Mouse (Mus musculus): Measurements from ENCODE around the gene Nt5m. TPM values are rescaled to one million over a fixed set of nuclear protein-coding genes. Genes with fewer than 3 reads are reported as not detected.
"Not testable (repeated sequence)": the region's sequence is repeated elsewhere in the genome, so short reads cannot be mapped to it uniquely, and the experiment has no call there.

Gene Nt5m
- polyA plus RNA-seq, 1 experiment from 2014 or later: 35.0 TPM

GRCm38 (mm10) chr11:59809670-59810474, 29.4 kb upstream of the Nt5m start, which contains the start of gene Flcn:
TSS of gene Flcn (minus strand) at chr11:59810016.
- Histone ChIP-seq H3K9me3 (replicated peaks) (no peaks in the 10 kb centered on the region), H3K9ac (peak within 1 kb of the TSS; percentile 97), H3K27ac (peak within 1 kb of the TSS; percentile 99), H3K4me1 (replicated peaks) (peaks cover 16% of the 10 kb centered on the region), H3K4me2 (peak within 1 kb of the TSS; percentile 75), H3K4me3 (peak within 1 kb of the TSS; percentile 79), H3K27me3 (no peaks in the 10 kb centered on the region), H3K36me3 (peaks cover 22% of the 10 kb centered on the region; the same call in 1 of the 2 replicates)
- under 1% methylated on average over 52 of the region's 52 CpGs for WGBS
- ATAC-seq (replicated peaks; ENCODE audit: insufficient number of reproducible peaks, insufficient read depth, low FRiP score, low read depth): peak; percentile 90

GRCm38 (mm10) chr11:59810480-59811158, 28.6 kb upstream of the Nt5m start:
- peak overlapping the region; percentile 75 for H3K4me2 ChIP-seq
- peaks cover 17% of the 10 kb centered on the region; the same call in 1 of the 2 replicates for H3K36me3 ChIP-seq
- H3K27me3 ChIP-seq: no peaks in the 10 kb centered on the region
- H3K27ac ChIP-seq: peak overlapping the region; percentile 99
- ATAC-seq (replicated peaks; ENCODE audit: insufficient number of reproducible peaks, insufficient read depth, low FRiP score, low read depth): no peak
- peak overlapping the region; percentile 79 for H3K4me3 ChIP-seq
- H3K9ac ChIP-seq: peak overlapping the region; percentile 97
- peaks cover 16% of the 10 kb centered on the region for H3K4me1 ChIP-seq (replicated peaks)
- WGBS: 62% methylated on average over 14 of the region's 14 CpGs
- H3K9me3 ChIP-seq (replicated peaks): no peaks in the 10 kb centered on the region

- no peak overlapping the region for H3K4me3 ChIP-seq
Measured at GRCm38 (mm10) chr11:59811211-59811610, 28.0 kb upstream of the Nt5m start.

GRCm38 (mm10) chr11:59813276-59813675, 26.0 kb upstream of the Nt5m start:
- WGBS: 57% methylated on average over 3 of the region's 3 CpGs
- H3K9ac ChIP-seq: no peak overlapping the region
- no peaks in the 10 kb centered on the region for H3K27me3 ChIP-seq
- H3K4me3 ChIP-seq: no peak overlapping the region
- no peaks in the 10 kb centered on the region for H3K9me3 ChIP-seq (replicated peaks)
- peaks cover 23% of the 10 kb centered on the region for H3K36me3 ChIP-seq
- no peak for ATAC-seq (replicated peaks; ENCODE audit: insufficient number of reproducible peaks, insufficient read depth, low FRiP score, low read depth)
- H3K4me2 ChIP-seq: no peak overlapping the region
- no peak overlapping the region for H3K27ac ChIP-seq
- H3K4me1 ChIP-seq (replicated peaks): peaks cover 11% of the 10 kb centered on the region

More at GRCm38 (mm10) chr11:59811211-59811610, 28.0 kb upstream of the Nt5m start:
- H3K9me3 ChIP-seq (replicated peaks): no peaks in the 10 kb centered on the region
- H3K27ac ChIP-seq: no peak overlapping the region
- peaks cover 16% of the 10 kb centered on the region for H3K4me1 ChIP-seq (replicated peaks)
- no peak overlapping the region for H3K9ac ChIP-seq
- no peak overlapping the region for H3K4me2 ChIP-seq
- no peak for ATAC-seq (replicated peaks; ENCODE audit: insufficient number of reproducible peaks, insufficient read depth, low FRiP score, low read depth)
- H3K36me3 ChIP-seq: peaks cover 15% of the 10 kb centered on the region; the same call in 1 of the 2 replicates
- no peaks in the 10 kb centered on the region for H3K27me3 ChIP-seq
- WGBS: 47% methylated on average over 4 of the region's 4 CpGs

GRCm38 (mm10) chr11:59814311-59814710, 24.9 kb upstream of the Nt5m start:
- H3K9me3 ChIP-seq (replicated peaks): no peaks in the 10 kb centered on the region
- H3K4me3 ChIP-seq: no peak overlapping the region
- H3K4me1 ChIP-seq (replicated peaks): peaks cover 5% of the 10 kb centered on the region; the same call in 1 of the 2 replicates
- H3K4me2 ChIP-seq: no peak overlapping the region
- H3K27ac ChIP-seq: no peak overlapping the region
- ATAC-seq (replicated peaks; ENCODE audit: insufficient number of reproducible peaks, insufficient read depth, low FRiP score, low read depth): no peak
- peaks cover 34% of the 10 kb centered on the region for H3K36me3 ChIP-seq
- 92% methylated on average over 1 of the region's 1 CpGs for WGBS
- H3K27me3 ChIP-seq: no peaks in the 10 kb centered on the region
- H3K9ac ChIP-seq: no peak overlapping the region

- H3K4me1 ChIP-seq (replicated peaks): peaks cover 5% of the 10 kb centered on the region; the same call in 1 of the 2 replicates
- WGBS: 88% methylated on average over 6 of the region's 6 CpGs
- H3K9me3 ChIP-seq (replicated peaks): no peaks in the 10 kb centered on the region
- H3K36me3 ChIP-seq: peaks cover 40% of the 10 kb centered on the region
- H3K27ac ChIP-seq: no peak overlapping the region
- no peak overlapping the region for H3K9ac ChIP-seq
- H3K27me3 ChIP-seq: no peaks in the 10 kb centered on the region
- no peak for ATAC-seq (replicated peaks; ENCODE audit: insufficient number of reproducible peaks, insufficient read depth, low FRiP score, low read depth)
- H3K4me3 ChIP-seq: no peak overlapping the region
- H3K4me2 ChIP-seq: no peak overlapping the region
Measured at GRCm38 (mm10) chr11:59814936-59815335, 24.3 kb upstream of the Nt5m start.

- no peak for ATAC-seq (replicated peaks; ENCODE audit: insufficient number of reproducible peaks, insufficient read depth, low FRiP score, low read depth)
- Histone ChIP-seq H3K4me1 (replicated peaks) (peaks cover 4% of the 10 kb centered on the region; the same call in 1 of the 2 replicates), H3K9me3 (replicated peaks) (no peaks in the 10 kb centered on the region), H3K27me3 (no peaks in the 10 kb centered on the region), H3K27ac (no peak overlapping the region), H3K36me3 (peaks cover 46% of the 10 kb centered on the region), H3K9ac (no peak overlapping the region), H3K4me3 (no peak overlapping the region), H3K4me2 (no peak overlapping the region)
- WGBS: 89% methylated on average over 6 of the region's 6 CpGs
Measured at GRCm38 (mm10) chr11:59815482-59816065, 23.7 kb upstream of the Nt5m start.

- H3K9ac ChIP-seq: no peak overlapping the region
- H3K27ac ChIP-seq: no peak overlapping the region
- H3K4me2 ChIP-seq: no peak overlapping the region
- WGBS: 97% methylated on average over 3 of the region's 3 CpGs
- no peaks in the 10 kb centered on the region for H3K27me3 ChIP-seq
- peaks cover 67% of the 10 kb centered on the region for H3K36me3 ChIP-seq
- no peaks in the 10 kb centered on the region for H3K9me3 ChIP-seq (replicated peaks)
- no peaks in the 10 kb centered on the region for H3K4me1 ChIP-seq (replicated peaks)
- no peak overlapping the region for H3K4me3 ChIP-seq
- ATAC-seq (replicated peaks; ENCODE audit: insufficient number of reproducible peaks, insufficient read depth, low FRiP score, low read depth): no peak
Measured at GRCm38 (mm10) chr11:59817916-59818315, 21.3 kb upstream of the Nt5m start.

GRCm38 (mm10) chr11:59821625-59822024, 17.6 kb upstream of the Nt5m start:
- peaks cover 97% of the 10 kb centered on the region for H3K36me3 ChIP-seq
- H3K27ac ChIP-seq: no peak overlapping the region
- H3K27me3 ChIP-seq: no peaks in the 10 kb centered on the region
- no peak overlapping the region for H3K4me3 ChIP-seq
- 86% methylated on average over 3 of the region's 3 CpGs for WGBS
- no peak for ATAC-seq (replicated peaks; ENCODE audit: insufficient number of reproducible peaks, insufficient read depth, low FRiP score, low read depth)
- H3K9ac ChIP-seq: no peak overlapping the region
- H3K4me2 ChIP-seq: no peak overlapping the region
- H3K9me3 ChIP-seq (replicated peaks): no peaks in the 10 kb centered on the region
- H3K4me1 ChIP-seq (replicated peaks): no peaks in the 10 kb centered on the region

GRCm38 (mm10) chr11:59837789-59838188, 1.5 kb upstream of the Nt5m start:
- ATAC-seq (replicated peaks; ENCODE audit: insufficient number of reproducible peaks, insufficient read depth, low FRiP score, low read depth): not testable (repeated sequence)
- WGBS: no CpG with 5 or more reads among the region's 1 CpGs

GRCm38 (mm10) chr11:59838426-59838825, 821 bp upstream of the Nt5m start:
- 56% methylated on average over 4 of the region's 4 CpGs for WGBS
- Histone ChIP-seq H3K4me3 (peak overlapping the region; percentile 80), H3K4me2 (peak overlapping the region; percentile 68), H3K36me3 (peaks cover 26% of the 10 kb centered on the region), H3K27ac (no peak overlapping the region), H3K9me3 (replicated peaks) (no peaks in the 10 kb centered on the region), H3K9ac (peak overlapping the region; percentile 88), H3K27me3 (no peaks in the 10 kb centered on the region), H3K4me1 (replicated peaks) (peaks cover 22% of the 10 kb centered on the region)
- ATAC-seq (replicated peaks; ENCODE audit: insufficient number of reproducible peaks, insufficient read depth, low FRiP score, low read depth): no peak

More at GRCm38 (mm10) chr11:59837789-59838188, 1.5 kb upstream of the Nt5m start:
- Histone ChIP-seq H3K4me2 (peak overlapping the region; percentile 68), H3K4me1 (replicated peaks) (peaks cover 22% of the 10 kb centered on the region), H3K36me3 (peaks cover 31% of the 10 kb centered on the region)
- not testable (repeated sequence) for H3K9me3 ChIP-seq (replicated peaks); H3K27me3 ChIP-seq; H3K4me3 ChIP-seq; H3K27ac ChIP-seq; H3K9ac ChIP-seq

All from heart, embryonic 15.5 days (tissue).